Mouse (Mus musculus): ENCODE measurements at regions not wholly inside any gene's neighbourhood (a gene's known extent, or its start where the extent isn't known, plus 50 kb on each side); places are given as distances from the start of the nearest gene placed in this dataset.

- Histone ChIP-seq H3K4me1 (ENCODE audit: control insufficient read depth, insufficient read depth, low read length) (no peaks in the 10 kb centered on the region), H3K36me3 (ENCODE audit: control insufficient read depth, insufficient read depth, low read length) (no peaks in the 10 kb centered on the region), H3K4me3 (ENCODE audit: control insufficient read depth, low read depth, low read length) (no peak overlapping the region), H3K27ac (ENCODE audit: control insufficient read depth, insufficient read depth, low read depth, low read length) (no peak overlapping the region), H3K27me3 (ENCODE audit: control insufficient read depth, insufficient read depth, low read length) (no peaks in the 10 kb centered on the region)
- no peak for TF ChIP-seq POLR2A (IDR thresholded peaks at IDR 0.05; ENCODE audit: control insufficient read depth, low read depth, low read length)
- no peak for TF ChIP-seq CTCF (IDR thresholded peaks at IDR 0.05; ENCODE audit: control insufficient read depth, insufficient read depth, insufficient replicate concordance, low read depth, low read length)
These were observed 142.8 kb upstream of the Jun start for GRCm38 (mm10) chr4:95194621-95195455.

DNA sequence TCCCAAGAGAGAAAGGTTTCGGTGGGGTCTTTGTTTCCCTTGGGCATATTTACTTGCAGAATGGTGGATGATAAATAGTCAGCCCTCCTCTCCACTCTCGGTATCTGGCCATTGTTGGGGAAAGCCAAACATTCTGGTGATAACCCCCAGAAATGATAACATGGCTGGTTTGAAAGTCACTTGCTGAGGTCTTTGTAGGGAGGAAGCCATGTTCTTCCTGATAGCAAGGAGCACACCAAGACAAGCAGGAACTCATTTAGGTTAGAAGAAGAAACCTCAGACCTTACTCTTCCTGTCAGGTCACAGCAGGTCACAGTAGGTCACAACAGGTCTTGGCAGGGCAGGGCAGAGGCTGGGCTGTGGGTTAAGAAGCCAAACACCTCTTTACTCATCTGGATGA, 144.1 kb upstream of the Jun start:
- no peak for TF ChIP-seq POLR2A (IDR thresholded peaks at IDR 0.05; ENCODE audit: control insufficient read depth, low read depth, low read length)
- TF ChIP-seq CTCF (IDR thresholded peaks at IDR 0.05; ENCODE audit: control insufficient read depth, insufficient read depth, insufficient replicate concordance, low read depth, low read length), result no peak
- H3K27ac ChIP-seq (ENCODE audit: control insufficient read depth, insufficient read depth, low read depth, low read length), result no peak overlapping the region
- no peaks in the 10 kb centered on the region for H3K27me3 ChIP-seq (ENCODE audit: control insufficient read depth, insufficient read depth, low read length)
- H3K4me3 ChIP-seq (ENCODE audit: control insufficient read depth, low read depth, low read length), result no peak overlapping the region
- H3K36me3 ChIP-seq (ENCODE audit: control insufficient read depth, insufficient read depth, low read length), result no peaks in the 10 kb centered on the region
- no peaks in the 10 kb centered on the region for H3K4me1 ChIP-seq (ENCODE audit: control insufficient read depth, insufficient read depth, low read length)

- no peaks in the 10 kb centered on the region for H3K36me3 ChIP-seq (ENCODE audit: control insufficient read depth, insufficient read depth, low read length)
- H3K27ac ChIP-seq (ENCODE audit: control insufficient read depth, insufficient read depth, low read depth, low read length), result no peak overlapping the region
- H3K4me3 ChIP-seq (ENCODE audit: control insufficient read depth, low read depth, low read length), result no peak overlapping the region
- no peaks in the 10 kb centered on the region for H3K27me3 ChIP-seq (ENCODE audit: control insufficient read depth, insufficient read depth, low read length)
- H3K4me1 ChIP-seq (ENCODE audit: control insufficient read depth, insufficient read depth, low read length), result no peaks in the 10 kb centered on the region
- TF ChIP-seq CTCF (IDR thresholded peaks at IDR 0.05; ENCODE audit: control insufficient read depth, insufficient read depth, insufficient replicate concordance, low read depth, low read length) (no peak), POLR2A (IDR thresholded peaks at IDR 0.05; ENCODE audit: control insufficient read depth, low read depth, low read length) (no peak)
These were observed 145.2 kb upstream of the Jun start for GRCm38 (mm10) chr4:95197077-95197711.

DNA sequence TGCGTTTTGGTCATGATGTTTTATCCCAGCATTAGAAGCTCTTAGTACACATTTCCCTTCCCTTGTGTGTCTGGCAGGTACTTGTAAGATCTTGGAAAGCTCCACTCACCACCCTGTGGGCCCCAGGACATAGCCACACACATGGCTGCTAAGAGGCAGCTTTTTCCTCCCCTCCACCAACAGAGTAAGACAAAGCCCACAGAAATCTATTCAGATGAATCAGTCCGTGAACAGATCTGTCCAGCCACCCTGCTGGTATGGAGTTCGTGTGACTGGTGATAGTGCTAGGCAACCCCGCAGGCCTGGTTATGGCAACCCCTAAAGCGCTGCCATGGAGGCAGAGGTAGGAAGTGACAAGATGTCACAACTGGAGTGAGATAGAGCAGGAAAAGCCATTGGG, 147.4 kb upstream of the Jun start:
- TF ChIP-seq POLR2A (IDR thresholded peaks at IDR 0.05; ENCODE audit: control insufficient read depth, low read depth, low read length) (no peak), CTCF (IDR thresholded peaks at IDR 0.05; ENCODE audit: control insufficient read depth, insufficient read depth, insufficient replicate concordance, low read depth, low read length) (no peak)
- Histone ChIP-seq H3K36me3 (ENCODE audit: control insufficient read depth, insufficient read depth, low read length) (no peaks in the 10 kb centered on the region), H3K27ac (ENCODE audit: control insufficient read depth, insufficient read depth, low read depth, low read length) (no peak overlapping the region), H3K4me3 (ENCODE audit: control insufficient read depth, low read depth, low read length) (no peak overlapping the region), H3K4me1 (ENCODE audit: control insufficient read depth, insufficient read depth, low read length) (no peaks in the 10 kb centered on the region), H3K27me3 (ENCODE audit: control insufficient read depth, insufficient read depth, low read length) (no peaks in the 10 kb centered on the region)

DNA sequence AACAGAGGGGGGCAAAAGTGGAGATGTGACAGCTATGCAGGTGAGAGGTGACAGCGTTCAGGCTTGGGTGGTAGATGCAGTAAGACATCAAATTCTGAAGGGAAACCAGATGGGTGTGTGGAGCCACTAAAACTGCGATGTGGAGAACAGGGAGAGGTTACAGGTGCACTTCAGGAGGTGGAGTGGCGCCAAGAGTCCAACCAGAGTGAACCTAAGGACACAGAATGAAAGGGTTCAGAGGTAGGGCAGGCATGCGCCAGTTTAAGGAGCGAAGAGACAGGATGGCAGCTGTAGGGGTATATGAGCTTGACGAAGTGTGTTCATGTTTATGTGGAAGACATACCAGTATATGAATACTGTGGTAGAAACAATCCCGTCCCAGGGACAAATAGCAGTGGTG, 148.1 kb upstream of the Jun start:
- Histone ChIP-seq H3K36me3 (ENCODE audit: control insufficient read depth, insufficient read depth, low read length) (no peaks in the 10 kb centered on the region), H3K27me3 (ENCODE audit: control insufficient read depth, insufficient read depth, low read length) (no peaks in the 10 kb centered on the region), H3K4me1 (ENCODE audit: control insufficient read depth, insufficient read depth, low read length) (no peaks in the 10 kb centered on the region), H3K27ac (ENCODE audit: control insufficient read depth, insufficient read depth, low read depth, low read length) (no peak overlapping the region), H3K4me3 (ENCODE audit: control insufficient read depth, low read depth, low read length) (no peak overlapping the region)
- TF ChIP-seq CTCF (IDR thresholded peaks at IDR 0.05; ENCODE audit: control insufficient read depth, insufficient read depth, insufficient replicate concordance, low read depth, low read length) (no peak), POLR2A (IDR thresholded peaks at IDR 0.05; ENCODE audit: control insufficient read depth, low read depth, low read length) (no peak)

DNA sequence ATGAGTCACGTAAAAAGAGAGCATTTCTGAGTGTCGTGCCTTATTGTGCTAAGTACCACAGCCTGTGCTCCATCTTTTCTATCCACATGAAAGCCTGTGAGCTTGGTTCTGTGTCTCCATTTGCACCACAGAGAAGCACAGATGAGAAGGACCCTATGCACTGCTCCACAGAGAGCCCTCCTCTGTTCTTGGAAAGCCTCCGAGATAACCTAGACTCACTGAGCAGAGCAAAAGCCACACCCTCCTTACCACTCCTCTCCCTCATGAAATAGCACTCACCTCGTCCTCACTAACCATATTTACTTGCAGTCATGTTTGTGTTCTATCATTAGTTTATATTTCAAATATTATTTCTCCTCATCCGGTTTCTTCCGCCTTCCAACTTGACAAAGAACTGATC, 150.5 kb upstream of the Jun start:
- H3K27ac ChIP-seq (ENCODE audit: control insufficient read depth, insufficient read depth, low read depth, low read length), result no peak overlapping the region
- no peaks in the 10 kb centered on the region for H3K4me1 ChIP-seq (ENCODE audit: control insufficient read depth, insufficient read depth, low read length)
- H3K4me3 ChIP-seq (ENCODE audit: control insufficient read depth, low read depth, low read length), result no peak overlapping the region
- H3K27me3 ChIP-seq (ENCODE audit: control insufficient read depth, insufficient read depth, low read length), result no peaks in the 10 kb centered on the region
- TF ChIP-seq CTCF (IDR thresholded peaks at IDR 0.05; ENCODE audit: control insufficient read depth, insufficient read depth, insufficient replicate concordance, low read depth, low read length), result no peak
- TF ChIP-seq POLR2A (IDR thresholded peaks at IDR 0.05; ENCODE audit: control insufficient read depth, low read depth, low read length), result no peak
- no peaks in the 10 kb centered on the region for H3K36me3 ChIP-seq (ENCODE audit: control insufficient read depth, insufficient read depth, low read length)

- TF ChIP-seq CTCF (IDR thresholded peaks at IDR 0.05; ENCODE audit: control insufficient read depth, insufficient read depth, insufficient replicate concordance, low read depth, low read length), result no peak
- TF ChIP-seq POLR2A (IDR thresholded peaks at IDR 0.05; ENCODE audit: control insufficient read depth, low read depth, low read length), result no peak
These were observed 151.6 kb upstream of the Jun start for GRCm38 (mm10) chr4:95203577-95203976.

More at GRCm38 (mm10) chr4:95203577-95203976, 151.6 kb upstream of the Jun start:
- Histone ChIP-seq H3K27ac (ENCODE audit: control insufficient read depth, insufficient read depth, low read depth, low read length) (no peak overlapping the region), H3K36me3 (ENCODE audit: control insufficient read depth, insufficient read depth, low read length) (no peaks in the 10 kb centered on the region), H3K4me1 (ENCODE audit: control insufficient read depth, insufficient read depth, low read length) (no peaks in the 10 kb centered on the region), H3K4me3 (ENCODE audit: control insufficient read depth, low read depth, low read length) (no peak overlapping the region), H3K27me3 (ENCODE audit: control insufficient read depth, insufficient read depth, low read length) (no peaks in the 10 kb centered on the region)

All from testis, adult 2 months (tissue).